Mouse (Mus musculus) left cerebral cortex, postnatal 14 days (tissue): Measurements from ENCODE around the gene Otud1. TPM values are rescaled to one million over a fixed set of nuclear protein-coding genes. Genes with fewer than 3 reads are reported as not detected.

Experiments used
- DNase-seq, 2 experiments: peaks; one replicate each; pipeline ENCODE4 v3.0.0; 2021 to 2022; ENCODE audit warnings: low spot score in 2 of 2, mixed read lengths in 1 of 2
- intact Hi-C: fragments of 180-260 bp; cut with DNase I; formaldehyde crosslinking; loops from one replicate; pipeline ENCODE4 v1.15.1; 2025
- long read RNA-seq, 2 experiments: library from polyadenylated mRNA; stranded (forward); transcript quantifications; one replicate each; pipeline ENCODE4 v2.0.0; 2021
- total RNA-seq, 2 experiments: library from RNA; stranded (reverse); gene quantifications; 2 replicates each; pipeline ENCODE4 v1.2.3; 2021

Gene Otud1
- total RNA-seq, result 10 to 100 TPM; 19.5 to 21.9 TPM
- long read RNA-seq, experiment 1, transcript Otud1-201 (1 exons, 2,832 nt), result major isoform, 38 of 38 reads
- long read RNA-seq, experiment 1, partial matches to known transcripts, result 0 of 38 reads
- long read RNA-seq, experiment 1, other reads (novel, unspliced or antisense), result 0 of 38 reads
- long read RNA-seq, experiment 2, transcript Otud1-201 (1 exons, 2,832 nt), result major isoform, 38 of 38 reads
- long read RNA-seq, experiment 2, partial matches to known transcripts, result 0 of 38 reads
- long read RNA-seq, experiment 2, other reads (novel, unspliced or antisense), result 0 of 38 reads

DNA sequence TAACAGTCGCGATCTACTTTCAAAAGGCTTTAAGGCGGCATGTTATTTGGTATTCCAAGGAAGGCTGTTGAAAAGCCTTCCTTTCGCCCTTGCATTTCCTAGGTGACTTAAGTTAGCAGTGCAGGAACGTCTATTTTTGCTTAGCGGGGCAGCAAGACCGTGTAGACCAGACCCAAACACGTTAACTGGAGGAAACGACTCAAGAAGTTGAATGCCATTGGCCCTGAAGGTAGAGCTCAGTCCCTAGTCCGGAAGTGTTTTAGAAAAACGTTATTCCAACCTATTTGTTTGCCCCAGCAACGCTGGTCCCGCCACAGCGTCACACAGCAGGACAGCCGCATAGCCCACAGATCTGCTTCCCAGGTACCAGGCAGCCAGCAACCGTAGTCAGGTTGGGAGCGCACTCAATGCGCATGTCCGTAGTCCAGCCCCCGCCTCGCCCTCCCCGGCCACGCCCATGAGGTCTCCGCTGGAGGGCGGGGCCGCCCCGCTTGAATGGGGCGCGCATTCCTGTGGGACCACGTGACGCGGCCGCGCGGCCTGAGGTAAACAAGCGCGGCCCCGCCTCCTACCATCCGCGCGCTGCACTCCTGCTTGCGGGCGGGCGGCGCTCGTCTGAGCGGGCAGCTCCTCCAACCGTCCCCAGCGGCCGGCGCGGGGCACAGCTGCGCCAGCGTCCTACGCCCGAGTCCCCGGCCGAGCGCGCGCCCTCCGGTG, at the start of gene Otud1:
Gene Otud1, plus strand, starts transcription at position 595 of the 717 bp plus-strand sequence.
- peak; percentile 97 for DNase-seq
- intact Hi-C loops, result loop anchor here (5.0 to 10.0 kb wide), 3 partner anchors 105 to 243 kb away; partner anchors contain the start of genes 4921504E06Rik and Ptf1a

DNA sequence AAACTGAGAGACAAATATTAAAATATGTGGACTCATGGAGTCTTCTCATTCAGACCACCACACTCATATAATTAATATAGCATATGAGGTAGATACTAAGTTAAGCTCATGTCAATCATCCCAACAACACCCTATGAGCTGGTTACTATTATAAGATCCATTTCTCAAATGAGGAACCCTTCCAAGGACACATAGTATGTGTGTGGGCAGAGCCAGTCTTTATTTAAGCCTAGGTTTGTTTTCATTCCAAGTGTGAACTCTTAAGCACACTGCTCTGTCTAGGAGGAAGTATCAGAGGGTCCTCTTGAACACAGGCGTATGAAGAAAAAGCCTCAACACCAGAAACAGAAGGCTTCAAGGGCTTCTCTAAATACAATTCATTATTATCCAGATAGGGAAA, 49.7 kb upstream of the Otud1 start:
- no peak for DNase-seq
- intact Hi-C loops, result no loop called here

DNA sequence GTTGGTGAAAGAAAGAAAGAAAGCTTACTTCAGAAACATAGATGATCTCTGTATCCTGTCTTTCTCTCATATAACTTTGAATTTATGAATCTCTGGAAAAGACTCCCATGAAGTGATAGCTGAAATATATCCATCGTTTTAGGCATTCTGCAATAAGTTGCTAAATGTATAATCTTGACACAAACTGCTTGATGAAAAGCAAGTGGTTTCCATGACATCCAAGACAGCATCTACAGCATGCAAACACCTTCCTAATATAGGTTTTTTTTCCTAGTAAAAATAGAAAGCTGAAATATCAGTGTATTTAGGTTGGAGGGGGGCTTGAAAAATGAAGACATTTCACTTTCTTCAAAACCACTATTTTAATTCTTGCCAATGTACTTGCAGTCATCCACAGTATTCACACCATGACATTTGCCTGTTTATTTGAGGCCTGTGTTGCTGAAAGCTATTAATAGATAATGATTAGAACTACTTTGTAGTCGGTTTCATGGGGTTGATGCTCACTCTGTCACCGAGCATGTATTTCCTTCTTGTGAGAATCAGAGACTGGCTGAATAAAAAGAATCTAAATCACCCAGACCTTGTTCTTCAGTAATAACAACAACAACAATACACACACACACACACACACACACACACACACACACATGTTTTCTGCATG, 49.0 kb upstream of the Otud1 start:
- intact Hi-C loops, result no loop called here
- no peak for DNase-seq

DNA sequence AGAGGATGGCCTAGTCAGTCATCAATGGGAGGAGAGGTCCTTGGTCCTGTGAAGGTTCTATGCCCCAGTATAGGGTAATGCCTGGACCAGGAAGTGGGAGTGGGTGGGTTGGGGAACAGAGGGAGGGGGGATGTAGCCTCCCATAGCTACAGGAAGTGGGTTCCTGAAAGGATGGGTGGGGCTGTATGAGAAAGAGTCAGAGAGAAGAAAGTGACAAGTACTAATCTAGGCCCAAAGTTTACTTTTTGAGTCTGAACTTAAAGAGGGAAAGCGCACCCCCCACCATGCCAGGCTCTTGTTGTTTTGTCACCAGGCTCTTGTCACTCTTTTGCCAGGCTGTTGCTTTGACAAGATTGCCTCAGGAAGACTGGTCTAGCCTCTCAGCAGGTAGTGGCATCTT, 35.5 kb upstream of the Otud1 start:
- intact Hi-C loops, result no loop called here
- no peak for DNase-seq

DNA sequence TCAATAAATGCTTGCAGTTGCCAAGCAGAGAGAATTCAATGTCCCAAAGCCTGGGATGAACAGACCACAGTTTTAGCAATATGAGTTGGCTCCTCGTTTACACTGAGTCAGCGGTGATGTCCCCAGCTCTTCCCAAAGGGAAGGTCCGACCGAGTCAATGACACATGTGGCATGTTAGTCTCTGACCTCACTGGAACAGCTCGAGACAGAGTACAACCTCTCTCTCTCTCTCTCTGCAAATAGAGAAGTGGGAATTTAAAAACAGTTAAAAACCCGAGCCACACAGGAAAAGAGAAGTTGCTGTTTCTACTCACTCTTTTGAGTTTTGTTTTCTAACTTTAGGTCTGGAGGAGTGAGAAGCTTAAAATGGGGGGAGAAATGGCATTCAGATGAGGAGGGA, 30.5 kb upstream of the Otud1 start:
- no peak for DNase-seq
- intact Hi-C loops, result no loop called here

DNA sequence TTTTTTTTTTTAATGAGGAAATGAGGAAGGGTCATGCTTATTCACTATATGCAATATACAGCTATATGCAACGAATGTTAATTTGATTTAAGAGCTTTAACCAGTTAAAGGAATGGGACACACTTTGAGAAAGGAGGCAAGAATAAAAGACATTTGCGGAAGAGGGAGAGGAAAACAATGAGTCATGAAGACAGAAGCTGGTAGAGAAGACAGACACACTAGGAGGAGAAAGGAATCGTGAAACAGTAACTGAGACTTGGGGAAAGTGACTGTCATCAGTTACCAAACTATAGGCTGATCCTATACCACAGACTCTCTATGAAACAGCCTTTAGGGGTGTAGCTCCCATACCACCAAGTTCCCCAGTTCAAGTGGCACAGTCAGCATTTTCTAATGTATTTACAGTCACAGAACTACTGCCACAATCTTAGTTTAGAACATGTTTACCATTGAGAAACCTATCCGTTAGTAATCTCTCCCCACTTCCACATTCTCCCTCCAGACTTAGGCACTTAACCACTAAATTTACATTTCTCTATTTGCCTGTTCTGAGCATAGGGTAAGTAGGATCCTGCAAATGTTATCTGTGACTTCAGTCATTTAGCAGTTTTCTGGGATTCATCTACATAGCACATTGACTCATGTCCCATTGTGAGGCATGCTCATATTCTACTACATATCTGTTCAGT, 29.5 kb upstream of the Otud1 start:
- DNase-seq, result no peak
- intact Hi-C loops, result no loop called here

- no peak for DNase-seq
- intact Hi-C loops, result no loop called here
These were observed 27.0 kb upstream of the Otud1 start for GRCm38 (mm10) chr2:19630544-19630943.

- intact Hi-C loops, result no loop called here
These were observed 24.1 kb upstream of the Otud1 start for GRCm38 (mm10) chr2:19633406-19633920.

GRCm38 (mm10) chr2:19645182-19645581, 12.4 kb upstream of the Otud1 start:
- DNase-seq, result no peak
- intact Hi-C loops, result no loop called here

More at GRCm38 (mm10) chr2:19633406-19633920, 24.1 kb upstream of the Otud1 start:
- no peak for DNase-seq

DNA sequence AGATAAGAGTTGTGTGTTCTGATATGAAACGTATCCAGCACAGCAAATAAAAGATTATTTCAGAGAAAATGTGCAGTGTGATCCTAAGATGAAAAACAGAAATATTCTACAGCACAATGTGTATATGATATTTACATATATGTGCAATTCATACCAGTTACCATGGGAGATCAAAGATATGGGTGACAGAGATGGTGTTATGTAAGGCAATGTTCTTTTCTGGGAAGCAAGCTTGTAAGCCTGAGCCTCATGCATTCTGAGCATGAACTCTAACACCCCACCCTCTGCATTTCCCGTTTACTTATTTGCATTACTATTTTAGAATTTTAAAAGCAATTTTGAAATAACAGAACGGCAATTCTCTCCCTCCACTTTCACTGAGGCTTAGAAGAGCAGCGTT, 11.4 kb upstream of the Otud1 start:
- intact Hi-C loops, result no loop called here
- no peak for DNase-seq

GRCm38 (mm10) chr2:19646910-19647309, 10.6 kb upstream of the Otud1 start:
- peak; percentile 41 to 62 for DNase-seq
- intact Hi-C loops, result no loop called here

- DNase-seq, result no peak
- intact Hi-C loops, result loop anchor here (5.0 to 10.0 kb wide), 3 partner anchors 104 to 242 kb away; partner anchors contain the start of genes 4921504E06Rik and Ptf1a
These were observed 1.1 kb upstream of the Otud1 start for GRCm38 (mm10) chr2:19656436-19656835.

DNA sequence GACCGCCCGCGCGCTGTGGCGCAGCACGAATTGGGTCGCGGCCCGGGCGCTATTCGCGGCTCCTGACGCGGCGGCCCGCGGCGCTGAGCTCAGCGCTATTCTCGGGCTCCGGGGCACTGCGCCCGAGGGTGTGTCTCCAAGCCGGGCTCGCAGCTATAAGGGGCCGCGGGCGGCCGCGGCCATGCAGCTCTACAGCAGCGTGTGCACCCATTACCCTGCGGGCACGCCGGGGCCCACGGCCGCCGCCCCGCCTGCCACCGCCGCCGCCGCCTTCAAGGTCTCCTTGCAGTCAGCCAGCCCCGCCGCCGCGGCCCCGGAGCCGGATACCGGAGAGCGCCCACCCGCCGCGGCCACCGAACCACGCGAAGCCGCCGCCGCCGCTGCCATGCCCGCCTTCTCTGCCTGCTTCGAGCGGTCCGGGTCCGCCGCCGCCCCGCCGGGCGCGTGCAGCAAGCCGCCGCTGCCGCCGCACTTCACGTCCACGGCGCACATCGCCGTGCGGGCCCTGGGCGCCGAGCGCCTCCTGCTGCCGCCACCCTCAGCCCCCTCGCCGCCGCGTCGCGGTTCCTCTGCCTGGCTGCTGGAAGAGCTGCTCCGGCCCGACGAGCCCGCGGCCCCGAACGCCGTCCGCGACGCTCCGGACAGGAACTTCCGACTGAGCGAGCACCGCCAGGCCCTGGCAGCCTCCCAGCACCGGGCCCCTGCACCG, 483 bp downstream of the Otud1 start:
- DNase-seq, result peak; percentile 57 to 59
- intact Hi-C loops, result loop anchor here (2.0 to 10.0 kb wide), 4 partner anchors 106 to 243 kb away; partner anchors contain the start of genes 4921504E06Rik and Ptf1a

DNA sequence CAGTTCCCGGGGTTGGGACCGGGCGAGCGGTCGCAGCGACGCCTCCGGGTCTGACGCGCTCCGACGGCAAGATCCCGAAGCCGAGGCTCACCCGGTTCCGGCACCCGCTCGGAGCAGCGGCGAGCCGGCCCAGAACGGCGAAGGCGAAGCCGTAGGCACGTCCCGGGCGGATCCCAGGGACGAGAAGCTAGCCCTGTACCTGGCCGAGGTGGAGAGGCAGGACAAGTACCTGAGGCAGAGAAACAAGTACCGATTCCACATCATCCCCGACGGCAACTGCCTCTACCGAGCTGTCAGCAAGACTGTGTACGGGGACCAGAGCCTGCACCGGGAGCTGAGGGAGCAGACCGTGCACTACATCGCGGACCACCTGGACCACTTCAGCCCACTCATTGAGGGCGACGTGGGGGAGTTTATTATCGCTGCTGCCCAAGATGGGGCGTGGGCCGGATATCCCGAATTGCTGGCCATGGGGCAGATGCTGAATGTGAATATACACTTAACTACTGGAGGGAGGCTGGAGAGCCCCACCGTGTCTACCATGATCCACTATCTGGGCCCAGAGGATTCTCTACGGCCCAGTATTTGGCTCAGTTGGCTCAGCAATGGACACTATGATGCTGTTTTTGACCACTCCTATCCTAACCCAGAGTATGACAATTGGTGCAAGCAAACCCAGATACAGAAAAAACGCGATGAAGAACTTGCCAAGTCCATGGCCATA, 1.3 kb downstream of the Otud1 start:
- intact Hi-C loops, result loop anchor here (2.0 to 10.0 kb wide), 4 partner anchors 107 to 244 kb away; partner anchors contain the start of genes 4921504E06Rik and Ptf1a

GRCm38 (mm10) chr2:19660875-19661274, 3.3 kb downstream of the Otud1 start:
- DNase-seq, result no peak
- intact Hi-C loops, result no loop called here

More for the DNA sequence above, 1.3 kb downstream of the Otud1 start:
- DNase-seq, result peak; percentile 13 to 28

DNA sequence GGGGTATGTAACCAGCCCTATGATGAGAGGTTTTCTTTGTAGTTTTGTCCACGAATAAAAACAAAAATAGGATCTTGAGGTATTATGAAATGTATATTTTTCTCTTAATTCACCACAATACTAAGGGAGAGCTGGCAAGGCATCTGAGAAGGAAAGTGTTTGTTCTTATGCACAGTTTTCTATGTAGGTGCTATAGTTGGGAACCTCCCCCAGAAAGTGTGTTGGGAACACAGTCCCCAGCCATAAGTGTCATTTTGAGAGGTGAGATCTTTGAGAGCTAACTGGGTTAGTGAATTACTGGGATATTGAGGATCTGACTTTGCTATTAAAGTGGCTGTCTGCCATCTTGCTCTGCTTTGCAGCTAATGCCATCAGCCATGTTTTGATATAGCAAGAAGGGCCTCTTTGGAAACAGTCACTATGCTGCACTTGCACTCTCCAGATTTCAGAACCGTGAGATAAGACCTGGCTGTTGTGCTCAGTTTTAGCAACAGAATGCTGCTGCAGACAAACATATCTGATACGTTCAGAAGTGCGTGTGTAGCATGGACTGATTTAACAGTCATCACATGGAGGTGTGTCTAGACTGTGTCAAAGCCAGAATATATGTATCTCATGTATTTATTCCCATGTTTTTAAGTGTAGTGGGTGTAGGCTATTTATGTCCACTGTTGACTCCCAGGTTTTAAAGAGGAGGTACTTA, 5.7 kb downstream of the Otud1 start:
- intact Hi-C loops, result no loop called here
- peak in 1 of 2 experiments; percentile 18 for DNase-seq

- DNase-seq, result no peak
- intact Hi-C loops, result no loop called here
These were observed 6.6 kb downstream of the Otud1 start for GRCm38 (mm10) chr2:19664147-19664546.
